Mouse (Mus musculus) heart, adult 2 months (tissue): ENCODE measurements at regions not wholly inside any gene's neighbourhood (a gene's known extent, or its start where the extent isn't known, plus 50 kb on each side); places are given as distances from the start of the nearest gene placed in this dataset.

Experiments used
- DNase-seq, 2 experiments: peaks; one replicate each; pipeline ENCODE4 v3.0.0; 2021
- H3K27ac ChIP-seq: fragments of 200-600 bp; 2 replicates; pipeline ENCODE4 v1.8.1; 2022
- H3K27me3 ChIP-seq: fragments of 200-500 bp; 2 replicates; pipeline ENCODE4 v1.6.1; 2012; ENCODE audit warnings: mild to moderate bottlenecking, low read length, inconsistent platforms, mixed read lengths; ENCODE audit not compliant: control insufficient read depth, insufficient read depth
- H3K36me3 ChIP-seq: fragments of 200-500 bp; 2 replicates; pipeline ENCODE4 v1.6.1; 2012; ENCODE audit warnings: low read length, inconsistent platforms; ENCODE audit not compliant: control insufficient read depth, insufficient read depth
- H3K4me1 ChIP-seq: fragments of 200-500 bp; 2 replicates; pipeline ENCODE4 v1.6.1; 2011; ENCODE audit warnings: low read length; ENCODE audit not compliant: control insufficient read depth, insufficient read depth
- H3K4me3 ChIP-seq: fragments of 200-600 bp; 2 replicates; pipeline ENCODE4 v1.8.1; 2022
- H3K79me2 ChIP-seq: fragments of 200-500 bp; replicated peaks from 2 replicates; pipeline ENCODE4 v1.6.1; 2012; ENCODE audit warnings: mild to moderate bottlenecking, inconsistent platforms, low read length, moderate library complexity, mixed read lengths; ENCODE audit not compliant: control insufficient read depth, insufficient read depth
- H3K9ac ChIP-seq: fragments of 200-500 bp; 2 replicates; pipeline ENCODE4 v1.6.1; 2012; ENCODE audit warnings: low read depth, mild to moderate bottlenecking, control low read depth, inconsistent platforms, low read length, mixed read lengths
- CTCF ChIP-seq: fragments of 200-600 bp; IDR thresholded peaks from 2 replicates; pipeline ENCODE4 v1.8.1; 2022; ENCODE audit warnings: antibody characterized with exemption, mild to moderate bottlenecking, moderate library complexity
- EP300 ChIP-seq: fragments of 200-500 bp; IDR thresholded peaks from 2 replicates; pipeline ENCODE4 v1.6.1; 2011; ENCODE audit warnings: low read depth, low read length, control low read depth; ENCODE audit not compliant: insufficient read depth
- POLR2A ChIP-seq: fragments of 200-500 bp; IDR thresholded peaks from 2 replicates; pipeline ENCODE4 v1.6.1; 2011; ENCODE audit warnings: mild to moderate bottlenecking, low read depth, low read length, control low read depth; ENCODE audit not compliant: insufficient read depth
- WGBS: fragments of 180-500 bp; shearing (Covaris S2); methylation state at CpG from one replicate; pipeline ENCODE4 v1.1.7; 2018; 5-methylcytosine and 5-hydroxymethylcytosine counted together
- intact Hi-C: fragments of 180-260 bp; cut with DNase I; formaldehyde crosslinking; loops from one replicate; pipeline ENCODE4 v1.15.1; 2025

- no peak overlapping the region for H3K27ac ChIP-seq
- no peaks in the 10 kb centered on the region for H3K79me2 ChIP-seq
- TF ChIP-seq POLR2A (no peak), CTCF (no peak), EP300 (no peak)
- DNase-seq: no peak
- H3K27me3 ChIP-seq: no peaks in the 10 kb centered on the region
- no peaks in the 10 kb centered on the region for H3K4me1 ChIP-seq
- H3K4me3 ChIP-seq: no peak overlapping the region
- H3K9ac ChIP-seq: no peak overlapping the region
- intact Hi-C loops: no loop called here
- WGBS: 23% methylated on average over 3 of the region's 3 CpGs
- H3K36me3 ChIP-seq: no peaks in the 10 kb centered on the region
Observed at GRCm38 (mm10) chr16:74750900-74751299, 339.3 kb upstream of the Robo2 start.

GRCm38 (mm10) chr16:74749006-74749405 is 337.4 kb upstream of the Robo2 start:
- Histone ChIP-seq H3K79me2 (no peaks in the 10 kb centered on the region), H3K4me1 (no peaks in the 10 kb centered on the region), H3K36me3 (no peaks in the 10 kb centered on the region), H3K4me3 (no peak overlapping the region), H3K27me3 (no peaks in the 10 kb centered on the region), H3K9ac (no peak overlapping the region), H3K27ac (no peak overlapping the region)
- DNase-seq: no peak
- TF ChIP-seq CTCF: no peak
- TF ChIP-seq EP300: no peak
- TF ChIP-seq POLR2A: no peak
- intact Hi-C loops: no loop called here

- H3K79me2 ChIP-seq: no peaks in the 10 kb centered on the region
- no peak overlapping the region for H3K4me3 ChIP-seq
- H3K27me3 ChIP-seq: no peaks in the 10 kb centered on the region
- no peaks in the 10 kb centered on the region for H3K4me1 ChIP-seq
- DNase-seq: no peak
- no peak overlapping the region for H3K9ac ChIP-seq
- H3K36me3 ChIP-seq: no peaks in the 10 kb centered on the region
- intact Hi-C loops: no loop called here
- TF ChIP-seq EP300 (no peak), POLR2A (no peak), CTCF (no peak)
- H3K27ac ChIP-seq: no peak overlapping the region
- WGBS: 64% methylated on average over 3 of the region's 3 CpGs
Observed at GRCm38 (mm10) chr16:74743512-74743911, 331.9 kb upstream of the Robo2 start.

GRCm38 (mm10) chr16:74739194-74740135 is 327.8 kb upstream of the Robo2 start:
- Histone ChIP-seq H3K36me3 (no peaks in the 10 kb centered on the region), H3K27me3 (no peaks in the 10 kb centered on the region), H3K79me2 (no peaks in the 10 kb centered on the region), H3K4me1 (no peaks in the 10 kb centered on the region), H3K27ac (no peak overlapping the region), H3K9ac (no peak overlapping the region), H3K4me3 (no peak overlapping the region)
- TF ChIP-seq CTCF (no peak), POLR2A (no peak), EP300 (no peak)
- peak in 1 of 2 experiments; percentile 2 for DNase-seq
- intact Hi-C loops: no loop called here
- 25% methylated on average over 12 of the region's 12 CpGs for WGBS

- Histone ChIP-seq H3K4me3 (no peak overlapping the region), H3K27ac (no peak overlapping the region), H3K79me2 (no peaks in the 10 kb centered on the region), H3K27me3 (no peaks in the 10 kb centered on the region), H3K9ac (no peak overlapping the region), H3K36me3 (no peaks in the 10 kb centered on the region), H3K4me1 (no peaks in the 10 kb centered on the region)
- TF ChIP-seq CTCF (no peak), EP300 (no peak), POLR2A (no peak)
- WGBS: 78% methylated on average over 9 of the region's 9 CpGs
- intact Hi-C loops: no loop called here
- no peak for DNase-seq
Observed at GRCm38 (mm10) chr16:74732940-74733776, 321.5 kb upstream of the Robo2 start.
